Mouse (Mus musculus) urinary bladder, postnatal 0 days (tissue): ENCODE measurements around the gene Magi1. TPM values are rescaled to one million over a fixed set of nuclear protein-coding genes. Genes with fewer than 3 reads are reported as not detected.

Experiments
- polyA plus RNA-seq: library from polyadenylated mRNA; unstranded; fragments of >200 nt; fragmentation: Nextera tagmentation; extraction: Ambion mirVana; gene quantifications from 2 replicates; pipeline ENCODE4 v1.2.1, GENCODE M21; 2015

The Magi1 gene
- 5.4 and 5.8 TPM in 2 replicates for polyA plus RNA-seq

DNA sequence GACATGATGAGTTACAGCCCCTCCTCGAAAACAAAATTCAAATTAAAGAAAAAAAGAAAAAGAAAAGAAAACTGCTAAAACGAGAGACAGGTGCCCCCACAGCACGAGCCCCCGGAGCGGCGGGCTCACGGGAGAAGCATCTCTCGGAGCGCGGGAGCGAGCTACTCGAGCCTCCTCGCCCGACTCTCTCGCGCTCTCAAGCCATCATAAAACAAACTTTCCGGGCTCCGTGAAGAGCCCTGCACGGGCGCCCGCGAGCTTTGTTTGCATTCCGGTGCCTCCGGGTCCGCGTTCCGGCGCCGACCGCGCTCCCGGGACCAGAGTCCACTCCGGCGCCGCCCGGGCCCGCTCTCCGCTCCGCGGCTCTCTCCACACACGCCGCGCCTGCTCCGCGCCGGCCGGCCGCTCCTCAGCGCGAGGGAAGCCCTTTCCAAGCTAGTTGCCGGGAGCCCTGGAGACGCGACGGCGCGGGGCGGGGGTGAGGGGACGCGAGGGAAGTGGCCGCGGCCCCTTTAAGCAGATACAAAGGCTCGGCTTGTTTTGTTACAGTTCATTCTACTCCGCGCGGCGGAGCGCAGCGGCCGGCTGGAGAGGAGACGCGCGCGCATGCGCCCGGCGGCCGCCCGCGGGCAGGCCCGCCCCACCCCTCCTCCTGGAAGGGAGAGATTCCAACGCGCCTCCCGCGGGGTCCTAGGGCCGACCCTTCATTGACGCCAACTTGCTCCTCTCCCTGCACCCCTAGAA, at the start of gene Magi1:
Gene Magi1, minus strand, starts transcription at position 600 of the 744 bp plus-strand sequence.

Other genes starting within 250 kb of the Magi1 start
- gene Slc25a26, start 216.4 kb upstream of the Magi1 start, polyA plus RNA-seq, result 4.8 and 5.6 TPM in 2 replicates